9 mouse cellular contexts compared by ENCODE assay signal in the genomic region with DNA sequence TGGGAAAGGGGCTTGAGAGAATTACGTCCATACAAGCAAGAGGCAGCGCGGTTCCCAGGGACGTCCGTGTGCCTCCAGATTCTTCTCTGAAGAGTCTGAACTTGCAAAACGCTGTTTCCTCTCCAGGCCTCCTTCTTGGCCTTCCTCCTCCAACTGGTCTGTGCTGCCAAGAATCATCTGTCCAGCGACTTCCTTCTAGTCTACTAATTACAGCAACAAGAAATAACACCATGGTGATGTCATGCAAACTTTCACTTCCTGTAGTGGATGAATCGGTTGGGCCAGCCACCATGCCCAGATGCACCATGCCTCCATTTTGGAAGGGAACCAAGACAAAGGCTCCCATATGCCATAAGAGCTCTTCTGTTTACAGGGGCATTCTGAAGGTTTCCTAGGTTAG.
DNase-seq lines count a peak whose midpoint lies in the region; ATAC-seq lines count a peak whose summit lies in the region.
"Had no signal": no experiment of that assay in that cellular context is flagged by ENCODE, and none has a peak within 500 bp of the region (broad histone marks: within the 10 kb centered on the region; RNA-seq: fewer than 3 reads in every experiment).

No protein-coding gene starts in this region.

- no peak overlapping the region for H3K9ac ChIP-seq in kidney, embryonic 14.5 days (ENCODE audit: low read depth, low read length)
- no peak overlapping the region for H3K9ac ChIP-seq in midbrain, embryonic 16.5 days (ENCODE audit: low read depth, low read length)
- H3K9ac ChIP-seq: embryonic facial prominence, embryonic 15.5 days had no signal

- peak; percentile 42 for DNase-seq in layer of hippocampus, adult 11-12 months (ENCODE audit: low spot score)
- DNase-seq in layer of hippocampus, adult 8-10 months (ENCODE audit: low spot score in 2 of 2) = no peak
- DNase-seq in gastrocnemius, postnatal 25 days = peak; percentile 53
- DNase-seq in retina, embryonic 14.5 days (ENCODE audit: low spot score) = no peak
- DNase-seq in thymus, postnatal 4 days = no peak

- peaks cover 23% of the 10 kb centered on the region; the same call in 1 of the 2 replicates for H3K4me1 ChIP-seq in kidney, embryonic 14.5 days (ENCODE audit: control insufficient read depth, insufficient read depth, low read length)
- H3K4me1 ChIP-seq in megakaryocyte, embryonic 14.5 days = peaks cover 77% of the 10 kb centered on the region
- 0 out of 2 replicates have a peak, but pooled peaks cover 3% of the 10 kb centered on the region for H3K4me1 ChIP-seq in midbrain, embryonic 16.5 days (ENCODE audit: control insufficient read depth, insufficient read depth, low read length)

- H3K4me3 ChIP-seq in kidney, embryonic 14.5 days (ENCODE audit: low read length) = no peak overlapping the region
- peak overlapping the region; percentile 80 for H3K4me3 ChIP-seq in megakaryocyte, embryonic 14.5 days (replicated peaks)
- no peak overlapping the region for H3K4me3 ChIP-seq in midbrain, embryonic 16.5 days (ENCODE audit: low read depth, low read length)
- H3K4me3 ChIP-seq: embryonic facial prominence, embryonic 15.5 days had no signal

- no peaks in the 10 kb centered on the region for H3K9me3 ChIP-seq in kidney, embryonic 14.5 days (ENCODE audit: control insufficient read depth, low read length)
- H3K9me3 ChIP-seq in megakaryocyte, embryonic 14.5 days = no peaks in the 10 kb centered on the region
- H3K9me3 ChIP-seq in midbrain, embryonic 16.5 days (replicated peaks; ENCODE audit: control insufficient read depth, low read length, poor library complexity, severe bottlenecking) = no peaks in the 10 kb centered on the region
- H3K9me3 ChIP-seq: embryonic facial prominence, embryonic 15.5 days had no signal

- WGBS in kidney, embryonic 14.5 days = 82% methylated on average over 8 of the region's 8 CpGs
- WGBS in midbrain, embryonic 16.5 days = 90% methylated on average over 8 of the region's 8 CpGs

- H3K27ac ChIP-seq in kidney, embryonic 14.5 days (ENCODE audit: low read depth, low read length) = peak overlapping the region; percentile 30; the same call in 1 of the 2 replicates
- no peak overlapping the region for H3K27ac ChIP-seq in midbrain, embryonic 16.5 days (ENCODE audit: low read length)
- H3K27ac ChIP-seq: embryonic facial prominence, embryonic 15.5 days had no signal

- no peaks in the 10 kb centered on the region for H3K27me3 ChIP-seq in kidney, embryonic 14.5 days (ENCODE audit: control insufficient read depth, insufficient read depth, low read length)
- H3K27me3 ChIP-seq in megakaryocyte, embryonic 14.5 days (replicated peaks) = no peaks in the 10 kb centered on the region
- no peaks in the 10 kb centered on the region for H3K27me3 ChIP-seq in midbrain, embryonic 16.5 days (ENCODE audit: control insufficient read depth, insufficient read depth, low read depth, low read length)
- H3K27me3 ChIP-seq: embryonic facial prominence, embryonic 15.5 days had no signal

- peaks cover 21% of the 10 kb centered on the region; the same call in 1 of the 2 replicates for H3K36me3 ChIP-seq in kidney, embryonic 14.5 days (ENCODE audit: control insufficient read depth, insufficient read depth, low read length)
- peaks cover 75% of the 10 kb centered on the region for H3K36me3 ChIP-seq in megakaryocyte, embryonic 14.5 days (replicated peaks; ENCODE audit: low read length)
- no peaks in the 10 kb centered on the region for H3K36me3 ChIP-seq in midbrain, embryonic 16.5 days (ENCODE audit: control insufficient read depth, insufficient read depth, low read length)

- H3K4me2 ChIP-seq in kidney, embryonic 14.5 days (replicated peaks; ENCODE audit: low read depth, low read length) = no peak overlapping the region
- no peak overlapping the region for H3K4me2 ChIP-seq in midbrain, embryonic 16.5 days (ENCODE audit: low read length)
- H3K4me2 ChIP-seq: embryonic facial prominence, embryonic 15.5 days had no signal

- ATAC-seq in kidney, embryonic 14.5 days (ENCODE audit: low FRiP score, low TSS enrichment) = no peak
- no peak for ATAC-seq in midbrain, embryonic 16.5 days

Comparison
In these comparisons a context has a peak if more than half of its experiments do, and no peak if none do; other contexts are left out.
1. DNase-seq: peak in layer of hippocampus, adult 11-12 months (single experiment) and gastrocnemius, postnatal 25 days (single experiment); none in layer of hippocampus, adult 8-10 months (0 of 2), retina, embryonic 14.5 days (single experiment) and thymus, postnatal 4 days (single experiment).